Comparison of ENCODE assay signal across 18 mouse cellular contexts in the genomic region with DNA sequence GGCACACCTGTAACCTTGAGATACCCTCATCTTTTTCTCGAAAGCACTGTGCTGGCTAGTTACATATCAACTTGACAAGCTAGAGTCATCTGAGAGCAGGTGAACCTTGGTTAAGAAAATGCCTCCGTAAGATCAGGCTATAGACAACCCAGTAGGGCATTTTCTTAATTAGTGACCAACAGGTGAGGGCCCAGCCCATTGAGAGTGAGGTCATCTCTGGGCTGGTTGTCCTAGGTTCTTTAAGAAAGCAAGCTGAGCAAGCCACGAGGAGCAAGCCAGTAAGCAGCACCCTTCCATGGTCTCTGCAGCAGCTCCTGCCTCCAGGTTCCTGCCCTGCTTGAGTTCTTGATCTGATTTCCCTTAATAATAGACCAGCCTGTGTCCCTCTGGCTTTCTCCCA. TPM values are rescaled to one million over a fixed set of nuclear protein-coding genes. Genes with fewer than 3 reads are reported as not detected.
"Had no signal": no experiment of that assay in that cellular context is flagged by ENCODE, and none has a peak within 500 bp of the region (broad histone marks: within the 10 kb centered on the region; RNA-seq: fewer than 3 reads in every experiment).

No protein-coding gene starts in this region.

- H3K4me3 ChIP-seq: liver, embryonic 15.5 days; midbrain, embryonic 10.5 days; midbrain, embryonic 15.5 days; neural tube, embryonic 12.5 days had no signal

- H3K4me2 ChIP-seq: liver, embryonic 11.5 days; liver, embryonic 15.5 days; midbrain, embryonic 15.5 days; neural tube, embryonic 12.5 days had no signal

- H3K27ac ChIP-seq: liver, embryonic 15.5 days; midbrain, embryonic 10.5 days; midbrain, embryonic 15.5 days; neural tube, embryonic 12.5 days had no signal

- H3K9me3 ChIP-seq: liver, embryonic 15.5 days; midbrain, embryonic 10.5 days; midbrain, embryonic 15.5 days; neural tube, embryonic 12.5 days had no signal

- H3K9ac ChIP-seq: liver, embryonic 15.5 days; midbrain, embryonic 15.5 days; neural tube, embryonic 12.5 days had no signal

- DNase-seq: left cerebral cortex, postnatal 4 days; lung, adult 2 months; lung, postnatal 36 days; spleen, adult 18-20 months; thymus, adult 18-20 months; thymus, postnatal 14 days had no signal

- ATAC-seq: lung, postnatal 0 days; midbrain, embryonic 15.5 days had no signal

- H3K36me3 ChIP-seq: midbrain, embryonic 15.5 days had no signal

- H3K4me1 ChIP-seq: liver, embryonic 15.5 days had no signal

- H3K27me3 ChIP-seq: liver, embryonic 15.5 days; midbrain, embryonic 15.5 days; neural tube, embryonic 12.5 days had no signal

RNA-seq across cellular contexts. Expression of gene Iqch, which starts 58.4 kb away (rescaled TPM):
- total RNA-seq: left cerebral cortex, adult 18-20 months; left cerebral cortex, postnatal 10 days; megakaryocyte progenitor cell, adult 5-6 weeks; monocyte, adult 5-6 weeks; neutrophil, adult 5-6 weeks had no signal
- polyA plus RNA-seq: large intestine, adult 2 months; liver, embryonic 15.5 days had no signal
